Mouse (Mus musculus) gastrocnemius, adult 2 months (tissue): ENCODE data around the gene Aqr. TPM values are rescaled to one million over a fixed set of nuclear protein-coding genes. Genes with fewer than 3 reads are reported as not detected.

Experiments used
- DNase-seq: peaks from one replicate; pipeline ENCODE4 v3.0.0; 2022
- H3K27ac ChIP-seq: fragments of 200-600 bp; 2 replicates; pipeline ENCODE4 v1.8.1; 2022; ENCODE audit warnings: mild to moderate bottlenecking
- H3K4me3 ChIP-seq: fragments of 200-600 bp; 2 replicates; pipeline ENCODE4 v1.8.1; 2022; ENCODE audit warnings: mild to moderate bottlenecking, moderate library complexity
- CTCF ChIP-seq: fragments of 200-600 bp; IDR thresholded peaks from 2 replicates; pipeline ENCODE4 v1.8.1; 2022; ENCODE audit warnings: antibody characterized with exemption, mild to moderate bottlenecking, moderate library complexity
- intact Hi-C: fragments of 180-260 bp; cut with DNase I; formaldehyde crosslinking; loops from one replicate; pipeline ENCODE4 v1.15.1; 2025
- total RNA-seq, 2 experiments: library from RNA; stranded (reverse); gene quantifications; 2 replicates each; pipeline ENCODE4 v1.2.3; 2021

Gene Aqr
- total RNA-seq, 2 experiments from 2014 or later = 11.6 to 13.9 TPM

DNA sequence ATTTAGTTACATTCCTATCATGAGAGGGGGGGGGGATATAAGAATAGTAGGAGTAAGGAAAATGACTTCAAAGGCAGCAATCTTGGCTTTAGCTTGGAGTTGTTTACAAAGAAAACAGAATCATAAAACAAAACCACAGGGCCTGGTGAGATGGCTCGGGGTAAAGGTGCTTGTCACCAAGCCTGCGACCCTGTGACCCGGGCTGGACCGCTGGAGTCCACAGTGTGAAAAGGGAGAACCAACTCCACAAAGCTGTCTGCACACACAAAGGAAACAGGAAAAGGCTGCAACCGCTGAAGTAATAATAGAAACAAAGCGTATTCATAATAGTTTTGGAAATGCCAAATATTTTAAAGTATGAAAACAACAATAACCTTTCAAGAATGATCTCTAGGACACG is 67.4 kb downstream of the Aqr start:
- no peak for DNase-seq
- TF ChIP-seq CTCF = no peak
- Histone ChIP-seq H3K4me3 (no peak overlapping the region; the same call in 1 of the 2 replicates), H3K27ac (peak overlapping the region; percentile 38)
- intact Hi-C loops = no loop called here

- H3K27ac ChIP-seq = no peak overlapping the region
- H3K4me3 ChIP-seq = no peak overlapping the region
- no peak for DNase-seq
- TF ChIP-seq CTCF = no peak
- intact Hi-C loops = no loop called here
These were observed 69.2 kb downstream of the Aqr start for GRCm38 (mm10) chr2:114117665-114118064.

DNA sequence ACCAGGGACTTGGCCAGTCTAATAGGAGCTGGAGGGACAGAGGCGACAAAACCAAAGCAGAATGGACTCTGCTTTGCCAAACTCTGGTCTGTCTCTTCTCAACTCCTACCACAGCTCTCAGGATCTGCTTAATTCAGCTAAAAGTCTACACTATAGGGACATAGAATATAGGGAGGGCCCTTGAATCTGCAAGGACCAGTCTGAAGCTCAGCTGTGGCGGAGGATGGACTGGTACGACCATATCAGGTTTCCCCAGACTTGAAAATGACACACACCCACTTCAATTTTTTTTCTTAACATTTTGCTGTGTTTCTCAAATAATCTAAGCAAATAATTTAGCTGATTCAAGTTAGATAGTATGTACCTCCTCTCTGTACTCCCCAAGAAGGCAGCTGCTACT is 69.6 kb downstream of the Aqr start:
- DNase-seq = no peak
- Histone ChIP-seq H3K27ac (no peak overlapping the region), H3K4me3 (no peak overlapping the region)
- TF ChIP-seq CTCF = no peak
- intact Hi-C loops = no loop called here

DNA sequence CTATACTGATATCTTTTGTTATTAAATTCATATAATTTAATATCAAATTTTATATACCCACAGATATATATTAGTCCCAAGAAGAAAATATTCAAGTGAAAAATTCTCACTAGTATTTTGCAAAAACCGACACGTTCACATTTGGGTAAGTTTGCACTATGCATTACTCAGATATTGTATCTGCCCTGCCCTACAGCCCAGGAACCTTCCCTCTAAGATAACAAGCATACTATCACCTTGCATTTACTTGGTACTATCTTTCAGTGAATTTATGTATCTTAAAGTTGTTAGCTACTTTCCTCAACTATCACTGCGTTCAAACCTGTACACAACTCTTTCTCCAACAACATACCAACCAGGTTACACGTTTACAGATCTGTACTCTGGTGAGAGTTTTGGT is 71.3 kb downstream of the Aqr start:
- H3K4me3 ChIP-seq = no peak overlapping the region
- no peak overlapping the region for H3K27ac ChIP-seq
- TF ChIP-seq CTCF = no peak
- DNase-seq = no peak
- intact Hi-C loops = no loop called here

DNA sequence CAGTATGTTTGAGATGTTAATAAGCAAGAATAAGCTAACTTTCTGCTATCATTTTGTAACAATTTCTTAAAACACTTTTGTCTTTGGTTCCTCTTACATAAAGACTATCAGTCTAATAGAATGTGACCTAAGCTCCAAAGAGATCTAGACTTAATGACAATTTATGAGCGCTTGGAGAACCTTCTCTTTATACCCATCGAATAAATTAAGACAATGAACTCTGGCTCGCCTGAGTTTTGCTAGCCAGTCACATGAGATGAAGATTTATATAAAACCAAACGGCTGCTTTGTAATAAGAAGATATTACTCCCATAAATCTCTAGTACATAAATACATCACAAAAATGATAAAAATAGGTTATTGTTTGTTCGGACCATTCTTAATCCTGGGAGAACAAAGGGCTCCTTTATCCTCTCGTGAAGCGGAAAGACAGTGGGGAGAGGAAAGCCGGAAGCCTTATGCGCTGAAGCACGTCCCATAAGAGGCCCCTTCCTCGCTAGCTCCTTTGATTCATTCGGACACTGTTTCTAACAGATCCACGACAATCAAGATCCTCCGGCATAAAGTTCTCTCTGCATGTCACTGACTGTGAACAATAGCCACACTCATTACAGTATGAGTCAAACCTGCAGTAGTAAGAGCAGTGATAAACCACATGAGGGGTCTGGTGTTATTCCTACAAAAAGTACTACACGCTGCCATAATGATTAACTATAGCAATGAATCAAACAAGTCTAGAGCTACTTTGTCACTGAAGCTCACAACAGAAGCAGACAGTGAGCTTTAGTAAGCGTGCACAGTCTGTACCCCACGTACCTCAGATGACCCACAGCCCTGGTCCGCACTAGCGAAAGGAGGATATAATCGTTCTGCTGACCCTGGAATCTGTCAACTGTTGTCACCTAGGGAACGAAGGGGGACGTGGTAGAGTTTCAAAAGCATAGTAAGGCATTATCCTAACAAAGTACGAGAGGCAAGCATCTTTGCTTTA is 79.2 kb downstream of the Aqr start:
- no peak for DNase-seq
- no peak for TF ChIP-seq CTCF
- no peak overlapping the region for H3K4me3 ChIP-seq
- intact Hi-C loops = no loop called here
- H3K27ac ChIP-seq = no peak overlapping the region

GRCm38 (mm10) chr2:114106383-114106782 is 80.4 kb downstream of the Aqr start:
- TF ChIP-seq CTCF = no peak

GRCm38 (mm10) chr2:114102471-114102870 is 84.4 kb downstream of the Aqr start:
- intact Hi-C loops = no loop called here
- Histone ChIP-seq H3K4me3 (no peak overlapping the region), H3K27ac (no peak overlapping the region)
- DNase-seq = no peak
- TF ChIP-seq CTCF = no peak

More at GRCm38 (mm10) chr2:114106383-114106782, 80.4 kb downstream of the Aqr start:
- no peak for DNase-seq
- intact Hi-C loops = no loop called here
- no peak overlapping the region for H3K4me3 ChIP-seq
- H3K27ac ChIP-seq = no peak overlapping the region

- TF ChIP-seq CTCF = no peak
- Histone ChIP-seq H3K4me3 (no peak overlapping the region), H3K27ac (no peak overlapping the region)
- no peak for DNase-seq
- intact Hi-C loops = no loop called here
These were observed 86.0 kb downstream of the Aqr start for GRCm38 (mm10) chr2:114100834-114101233.

GRCm38 (mm10) chr2:114099816-114100215 is 87.0 kb downstream of the Aqr start:
- intact Hi-C loops = no loop called here
- DNase-seq = no peak

GRCm38 (mm10) chr2:114099109-114099508 is 87.7 kb downstream of the Aqr start:
- H3K4me3 ChIP-seq = no peak overlapping the region
- H3K27ac ChIP-seq = no peak overlapping the region
- no peak for DNase-seq
- intact Hi-C loops = no loop called here
- TF ChIP-seq CTCF = no peak

More at GRCm38 (mm10) chr2:114099816-114100215, 87.0 kb downstream of the Aqr start:
- no peak overlapping the region for H3K4me3 ChIP-seq
- no peak overlapping the region for H3K27ac ChIP-seq
- TF ChIP-seq CTCF = no peak

GRCm38 (mm10) chr2:114097627-114098026 is 89.2 kb downstream of the Aqr start:
- no peak overlapping the region for H3K27ac ChIP-seq
- H3K4me3 ChIP-seq = no peak overlapping the region
- intact Hi-C loops = no loop called here
- DNase-seq = no peak
- TF ChIP-seq CTCF = no peak

- Histone ChIP-seq H3K27ac (no peak overlapping the region), H3K4me3 (no peak overlapping the region)
- intact Hi-C loops = no loop called here
- no peak for DNase-seq
- TF ChIP-seq CTCF = no peak
These were observed 90.3 kb downstream of the Aqr start for GRCm38 (mm10) chr2:114096570-114096969.

GRCm38 (mm10) chr2:114095348-114095747 is 91.5 kb downstream of the Aqr start:
- no peak for TF ChIP-seq CTCF
- no peak for DNase-seq
- Histone ChIP-seq H3K27ac (no peak overlapping the region), H3K4me3 (no peak overlapping the region)
- intact Hi-C loops = no loop called here

GRCm38 (mm10) chr2:114094696-114095095 is 92.1 kb downstream of the Aqr start:
- Histone ChIP-seq H3K4me3 (no peak overlapping the region), H3K27ac (no peak overlapping the region)
- DNase-seq = no peak
- no peak for TF ChIP-seq CTCF
- intact Hi-C loops = no loop called here
